Mouse (Mus musculus) myocyte (in vitro differentiated cells): Measurements from ENCODE around the gene Hhat.

Experiments
- E2F4 ChIP-seq: IDR thresholded peaks from one replicate; pipeline ENCODE4 v1.6.1; 2011; ENCODE audit warnings: mild to moderate bottlenecking, control low read depth, moderate library complexity; ENCODE audit not compliant: insufficient read depth
- POLR2A ChIP-seq: IDR thresholded peaks from one replicate; pipeline ENCODE4 v1.6.1; 2011; ENCODE audit warnings: low read depth, mild to moderate bottlenecking, control low read depth, moderate library complexity; ENCODE audit not compliant: insufficient read length
- POLR2AphosphoS2 ChIP-seq: IDR thresholded peaks from one replicate; pipeline ENCODE4 v1.6.1; 2011; ENCODE audit warnings: low read depth, control low read depth; ENCODE audit not compliant: insufficient read length
- TCF12 ChIP-seq: IDR thresholded peaks from one replicate; pipeline ENCODE4 v1.6.1; 2011; ENCODE audit warnings: mild to moderate bottlenecking, control low read depth; ENCODE audit not compliant: poor library complexity, insufficient read depth, severe bottlenecking

DNA sequence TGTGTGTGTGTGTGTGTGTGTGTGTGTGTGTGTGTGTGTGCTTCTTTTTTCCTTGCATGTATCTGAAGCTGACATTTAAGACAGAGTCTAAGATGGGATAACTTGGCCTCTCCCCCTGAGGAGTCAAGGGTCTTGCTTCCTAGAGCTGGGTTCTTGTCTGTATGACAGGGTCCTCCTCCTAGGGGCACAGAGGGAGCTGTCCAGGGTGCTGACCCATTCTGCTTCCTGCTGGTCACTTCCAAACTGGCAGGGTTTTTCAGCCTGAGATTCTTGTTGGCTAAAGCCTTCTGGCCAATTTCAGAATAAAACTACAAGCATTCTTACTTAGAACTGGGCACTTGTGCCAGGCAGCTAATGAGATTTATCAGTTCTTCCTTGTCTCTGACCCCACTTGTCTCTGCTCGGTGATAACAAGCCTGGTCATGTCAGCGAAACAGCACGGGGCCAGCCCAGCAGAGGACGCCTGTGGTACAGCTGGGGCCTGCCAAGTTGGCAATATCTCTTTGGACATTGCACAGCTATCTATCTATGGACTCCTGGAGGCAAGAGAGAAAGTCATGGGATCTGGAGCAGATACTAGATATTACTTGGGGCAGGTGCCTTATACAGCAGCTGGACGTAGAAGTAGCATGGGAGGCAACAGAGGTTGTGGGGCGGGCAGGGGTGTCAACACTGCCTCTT lies 313.4 kb downstream of the Hhat start:
- no peak for TF ChIP-seq E2F4
- TF ChIP-seq POLR2AphosphoS2: no peak
- TF ChIP-seq TCF12: no peak
- TF ChIP-seq POLR2A: no peak
